Mouse (Mus musculus): ENCODE data around the gene Crispld2. TPM values are rescaled to one million over a fixed set of nuclear protein-coding genes. Genes with fewer than 3 reads are reported as not detected.
A peak's percentile ranks its signal among the peaks of the same experiment; 100 is the strongest.

The Crispld2 gene
- polyA plus RNA-seq, 1 experiment from 2014 or later = 4.4 TPM

- no peaks in the 10 kb centered on the region for H3K9me3 ChIP-seq (ENCODE audit: low read depth, low read length)
Measured at GRCm38 (mm10) chr8:119994556-119994955, 2.3 kb downstream of the Crispld2 start.

GRCm38 (mm10) chr8:119997266-119997665 is 5.0 kb downstream of the Crispld2 start:
- no peak overlapping the region for H3K9ac ChIP-seq
- 80% methylated on average over 4 of the region's 4 CpGs for WGBS

More at GRCm38 (mm10) chr8:119994556-119994955, 2.3 kb downstream of the Crispld2 start:
- peak; percentile 59 for DNase-seq
- Histone ChIP-seq H3K4me2 (peak overlapping the region; percentile 55; the same call in 1 of the 2 replicates), H3K9ac (no peak overlapping the region), H3K4me3 (ENCODE audit: low read depth, low read length) (no peak overlapping the region), H3K27me3 (ENCODE audit: insufficient read depth, low read length) (peaks cover 26% of the 10 kb centered on the region), H3K36me3 (ENCODE audit: insufficient read depth) (no peaks in the 10 kb centered on the region), H3K4me1 (ENCODE audit: insufficient read depth) (0 out of 2 replicates have a peak, but pooled peaks cover 4% of the 10 kb centered on the region), H3K27ac (ENCODE audit: low read depth) (no peak overlapping the region)
- WGBS = 29% methylated on average over 6 of the region's 6 CpGs
- no peak for TF ChIP-seq CTCF (IDR thresholded peaks at IDR 0.05; ENCODE audit: low read depth)
- ATAC-seq (ENCODE audit: insufficient read depth) = peak; percentile 56

DNA sequence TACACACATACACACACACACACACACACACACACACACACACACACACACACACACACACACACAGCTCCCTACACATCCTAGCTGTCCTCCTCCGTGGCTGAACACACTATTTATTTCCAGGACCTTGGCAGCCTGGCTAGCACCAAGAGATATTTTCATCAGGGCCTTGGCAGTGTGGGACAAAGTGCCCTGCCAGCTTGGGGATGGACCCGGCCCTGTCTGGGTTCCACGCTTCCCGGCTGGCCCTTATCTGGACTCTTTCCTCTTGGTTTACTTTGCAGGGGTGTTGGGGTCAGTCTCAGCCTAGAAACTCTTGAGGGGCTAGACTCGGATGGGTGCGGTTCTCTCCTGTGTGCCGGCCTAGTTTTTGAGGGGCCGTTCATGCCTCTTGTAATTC is 8.2 kb downstream of the Crispld2 start:
- TF ChIP-seq CTCF (IDR thresholded peaks at IDR 0.05; ENCODE audit: low read depth) = no peak
- H3K4me3 ChIP-seq (ENCODE audit: low read depth, low read length) = no peak overlapping the region
- H3K4me2 ChIP-seq = no peak overlapping the region
- WGBS = 15% methylated on average over 8 of the region's 8 CpGs
- 0 out of 2 replicates have a peak overlapping the region, but pooled peaks have one; percentile 16 for H3K27ac ChIP-seq (ENCODE audit: low read depth)
- H3K27me3 ChIP-seq (ENCODE audit: insufficient read depth, low read length) = no peaks in the 10 kb centered on the region
- H3K9me3 ChIP-seq (ENCODE audit: low read depth, low read length) = no peaks in the 10 kb centered on the region
- H3K4me1 ChIP-seq (ENCODE audit: insufficient read depth) = 0 out of 2 replicates have a peak, but pooled peaks cover 11% of the 10 kb centered on the region
- peak; percentile 38 for DNase-seq
- H3K36me3 ChIP-seq (ENCODE audit: insufficient read depth) = no peaks in the 10 kb centered on the region
- no peak for ATAC-seq (ENCODE audit: insufficient read depth)
- H3K9ac ChIP-seq = no peak overlapping the region

More at GRCm38 (mm10) chr8:119997266-119997665, 5.0 kb downstream of the Crispld2 start:
- no peaks in the 10 kb centered on the region for H3K36me3 ChIP-seq (ENCODE audit: insufficient read depth)
- DNase-seq (no peak), ATAC-seq (ENCODE audit: insufficient read depth) (no peak)
- H3K4me3 ChIP-seq (ENCODE audit: low read depth, low read length) = no peak overlapping the region
- TF ChIP-seq CTCF (IDR thresholded peaks at IDR 0.05; ENCODE audit: low read depth) = no peak
- H3K9me3 ChIP-seq (ENCODE audit: low read depth, low read length) = no peaks in the 10 kb centered on the region
- no peak overlapping the region for H3K27ac ChIP-seq (ENCODE audit: low read depth)
- H3K27me3 ChIP-seq (ENCODE audit: insufficient read depth, low read length) = peaks cover 19% of the 10 kb centered on the region
- 0 out of 2 replicates have a peak, but pooled peaks cover 4% of the 10 kb centered on the region for H3K4me1 ChIP-seq (ENCODE audit: insufficient read depth)
- H3K4me2 ChIP-seq = no peak overlapping the region

- Histone ChIP-seq H3K4me2 (no peak overlapping the region), H3K4me3 (ENCODE audit: low read depth, low read length) (no peak overlapping the region), H3K9me3 (ENCODE audit: low read depth, low read length) (no peaks in the 10 kb centered on the region), H3K4me1 (ENCODE audit: insufficient read depth) (0 out of 2 replicates have a peak, but pooled peaks cover 11% of the 10 kb centered on the region), H3K36me3 (ENCODE audit: insufficient read depth) (no peaks in the 10 kb centered on the region), H3K27ac (ENCODE audit: low read depth) (no peak overlapping the region), H3K9ac (no peak overlapping the region), H3K27me3 (ENCODE audit: insufficient read depth, low read length) (no peaks in the 10 kb centered on the region)
- WGBS = 38% methylated on average over 7 of the region's 7 CpGs
- no peak for TF ChIP-seq CTCF (IDR thresholded peaks at IDR 0.05; ENCODE audit: low read depth)
- no peak for ATAC-seq (ENCODE audit: insufficient read depth)
- peak; percentile 70 for DNase-seq
Measured at GRCm38 (mm10) chr8:120001712-120002111, 9.5 kb downstream of the Crispld2 start.

- Histone ChIP-seq H3K9ac (no peak overlapping the region), H3K4me2 (no peak overlapping the region), H3K36me3 (ENCODE audit: insufficient read depth) (no peaks in the 10 kb centered on the region), H3K9me3 (ENCODE audit: low read depth, low read length) (no peaks in the 10 kb centered on the region), H3K27me3 (ENCODE audit: insufficient read depth, low read length) (no peaks in the 10 kb centered on the region), H3K27ac (ENCODE audit: low read depth) (0 out of 2 replicates have a peak overlapping the region, but pooled peaks have one; percentile 38), H3K4me3 (ENCODE audit: low read depth, low read length) (no peak overlapping the region), H3K4me1 (ENCODE audit: insufficient read depth) (0 out of 2 replicates have a peak, but pooled peaks cover 11% of the 10 kb centered on the region)
- ATAC-seq (ENCODE audit: insufficient read depth) (no peak), DNase-seq (no peak)
- 44% methylated on average over 9 of the region's 9 CpGs for WGBS
- TF ChIP-seq CTCF (IDR thresholded peaks at IDR 0.05; ENCODE audit: low read depth) = no peak
Measured at GRCm38 (mm10) chr8:120002348-120002747, 10.1 kb downstream of the Crispld2 start.

- DNase-seq = peak; percentile 93
- peak overlapping the region; percentile 31; the same call in 1 of the 2 replicates for H3K4me2 ChIP-seq
Measured at GRCm38 (mm10) chr8:120004154-120004702, 12.0 kb downstream of the Crispld2 start.

GRCm38 (mm10) chr8:120004705-120005381 is 12.6 kb downstream of the Crispld2 start:
- TF ChIP-seq CTCF (IDR thresholded peaks at IDR 0.05; ENCODE audit: low read depth) = no peak
- Histone ChIP-seq H3K36me3 (ENCODE audit: insufficient read depth) (no peaks in the 10 kb centered on the region), H3K9ac (no peak overlapping the region), H3K4me2 (peak overlapping the region; percentile 31; the same call in 1 of the 2 replicates), H3K9me3 (ENCODE audit: low read depth, low read length) (no peaks in the 10 kb centered on the region), H3K4me3 (ENCODE audit: low read depth, low read length) (no peak overlapping the region), H3K27me3 (ENCODE audit: insufficient read depth, low read length) (no peaks in the 10 kb centered on the region), H3K27ac (ENCODE audit: low read depth) (peak overlapping the region; percentile 51), H3K4me1 (ENCODE audit: insufficient read depth) (0 out of 2 replicates have a peak, but pooled peaks cover 11% of the 10 kb centered on the region)
- ATAC-seq (ENCODE audit: insufficient read depth) = no peak
- 22% methylated on average over 2 of the region's 2 CpGs for WGBS
- DNase-seq = no peak

More at GRCm38 (mm10) chr8:120004154-120004702, 12.0 kb downstream of the Crispld2 start:
- Histone ChIP-seq H3K36me3 (ENCODE audit: insufficient read depth) (no peaks in the 10 kb centered on the region), H3K4me1 (ENCODE audit: insufficient read depth) (0 out of 2 replicates have a peak, but pooled peaks cover 11% of the 10 kb centered on the region), H3K27ac (ENCODE audit: low read depth) (peak overlapping the region; percentile 51), H3K9ac (no peak overlapping the region), H3K9me3 (ENCODE audit: low read depth, low read length) (no peaks in the 10 kb centered on the region), H3K4me3 (ENCODE audit: low read depth, low read length) (no peak overlapping the region), H3K27me3 (ENCODE audit: insufficient read depth, low read length) (no peaks in the 10 kb centered on the region)
- no peak for TF ChIP-seq CTCF (IDR thresholded peaks at IDR 0.05; ENCODE audit: low read depth)
- peak; percentile 83 for ATAC-seq (ENCODE audit: insufficient read depth)
- 10% methylated on average over 14 of the region's 14 CpGs for WGBS
